Mouse (Mus musculus) urinary bladder, adult 2 months (tissue): ENCODE measurements around the gene Bhlhe23. TPM values are rescaled to one million over a fixed set of nuclear protein-coding genes. Genes with fewer than 3 reads are reported as not detected.

Experiments used
- DNase-seq: peaks from one replicate; pipeline ENCODE4 v3.0.0; 2022; ENCODE audit warnings: low spot score
- polyA plus RNA-seq: library from polyadenylated mRNA; depleted of rRNA; stranded (reverse); fragments of >200 nt; gene quantifications from 2 replicates; pipeline ENCODE4 v1.2.3, GENCODE M21; 2012; rRNA removed

Bhlhe23 gene
- not detected in 2 replicates for polyA plus RNA-seq

- no peak for DNase-seq
These were observed at the start of gene Bhlhe23 for GRCm38 (mm10) chr2:180776793-180777192. TSS of gene Bhlhe23 (minus strand) at chr2:180776900.

- DNase-seq = no peak
These were observed 48.6 kb upstream of the Bhlhe23 start for GRCm38 (mm10) chr2:180825147-180825941.

DNA sequence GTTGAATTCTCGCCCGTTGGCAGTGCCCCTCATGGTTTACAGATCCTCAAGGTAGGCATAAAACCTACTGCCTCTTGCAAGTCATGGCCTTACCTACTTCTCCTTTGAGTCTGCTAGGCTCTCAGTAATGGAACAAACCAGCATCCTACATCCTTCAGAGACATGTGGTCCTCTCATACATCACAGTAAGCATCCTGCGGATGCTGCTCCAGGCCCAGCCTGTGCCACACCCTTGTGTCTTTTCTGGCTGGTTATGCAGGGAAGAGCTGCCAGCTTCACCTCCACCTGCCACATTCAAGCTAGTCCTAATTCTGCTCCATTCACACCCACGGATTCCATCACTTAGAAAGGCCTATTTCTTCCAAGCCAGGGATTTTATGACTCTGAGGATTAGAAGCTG is 48.0 kb upstream of the Bhlhe23 start:
- DNase-seq = no peak

DNA sequence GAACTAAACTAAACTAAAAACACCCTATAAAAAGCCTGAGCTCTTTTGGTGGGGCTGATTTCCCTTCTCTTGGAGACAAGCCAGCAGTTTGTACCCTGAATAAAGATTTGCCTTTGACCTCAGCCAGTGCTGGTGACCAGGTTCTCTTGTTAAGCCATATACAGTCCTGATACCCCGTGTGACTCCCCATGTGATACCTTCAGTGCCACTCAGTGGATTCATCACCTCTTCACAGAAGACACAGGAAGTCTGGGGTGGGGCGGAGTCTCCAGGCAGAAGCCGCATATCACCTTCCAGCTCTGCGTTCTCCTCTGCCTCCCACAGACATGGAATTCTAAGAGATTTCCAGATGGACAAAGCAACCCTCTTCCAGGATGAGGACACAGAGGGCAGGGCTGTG is 47.4 kb upstream of the Bhlhe23 start:
- no peak for DNase-seq

- no peak for DNase-seq
These were observed 45.8 kb upstream of the Bhlhe23 start for GRCm38 (mm10) chr2:180822476-180822875.

GRCm38 (mm10) chr2:180819504-180819903 is 42.8 kb upstream of the Bhlhe23 start:
- no peak for DNase-seq

DNA sequence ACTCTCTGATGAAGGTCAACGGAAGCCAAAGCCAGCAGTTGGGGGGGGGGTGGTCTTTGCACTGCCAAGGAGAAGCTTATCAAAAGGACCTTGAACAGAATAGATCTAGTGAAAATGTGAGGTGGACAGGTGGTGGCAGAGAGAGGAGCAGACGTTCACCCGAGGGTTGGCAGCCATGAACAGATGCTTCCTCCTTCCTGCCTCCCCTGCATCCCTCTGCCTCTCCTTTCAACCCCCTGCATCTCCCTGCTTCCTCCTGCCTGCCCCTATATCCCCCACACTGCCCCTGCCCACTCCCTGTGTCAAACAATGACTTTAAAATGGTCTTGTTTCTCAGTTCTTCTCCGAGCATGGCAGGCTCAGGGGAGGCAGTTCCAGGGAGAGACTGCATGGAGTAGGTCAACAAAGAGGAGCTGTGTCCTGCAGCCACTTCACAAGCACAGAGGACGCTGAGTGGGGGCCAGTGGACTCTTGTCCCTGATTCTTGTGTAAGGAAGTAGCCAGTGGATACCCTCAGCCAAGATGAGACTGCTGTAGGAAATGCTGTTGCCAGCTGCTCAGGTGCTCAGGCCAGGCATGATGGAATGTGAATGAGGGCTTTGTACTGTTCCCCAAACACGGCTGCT is 39.9 kb upstream of the Bhlhe23 start:
- DNase-seq = no peak

DNA sequence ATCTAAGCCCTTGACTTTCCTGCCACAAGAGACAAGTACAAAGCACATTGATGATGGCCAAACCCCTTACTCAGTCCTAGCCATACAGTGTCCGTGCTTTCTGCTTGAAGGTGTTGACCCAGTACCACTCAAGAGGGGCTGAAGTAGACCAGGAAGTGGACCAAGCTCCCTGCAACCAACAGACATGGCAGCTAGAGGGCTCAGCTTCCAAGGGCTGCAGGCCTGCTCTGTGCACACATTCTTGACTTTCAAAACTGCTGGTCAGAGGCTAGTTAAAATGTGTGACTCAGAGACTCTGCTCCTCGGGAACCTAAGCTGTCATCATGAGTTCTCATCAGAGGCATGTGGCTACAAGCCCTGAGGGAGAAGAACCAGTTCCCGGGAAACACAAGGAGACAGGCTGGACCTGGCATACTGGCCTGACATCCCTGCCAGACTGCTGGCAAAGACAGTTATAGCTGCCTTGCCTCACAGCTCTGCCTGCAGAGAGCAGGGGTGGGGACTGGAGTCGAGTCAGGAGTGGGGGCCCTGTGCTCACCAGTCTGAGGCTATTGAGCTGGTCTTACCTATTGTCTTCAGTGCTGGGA is 37.4 kb upstream of the Bhlhe23 start:
- peak; percentile 62 for DNase-seq

DNA sequence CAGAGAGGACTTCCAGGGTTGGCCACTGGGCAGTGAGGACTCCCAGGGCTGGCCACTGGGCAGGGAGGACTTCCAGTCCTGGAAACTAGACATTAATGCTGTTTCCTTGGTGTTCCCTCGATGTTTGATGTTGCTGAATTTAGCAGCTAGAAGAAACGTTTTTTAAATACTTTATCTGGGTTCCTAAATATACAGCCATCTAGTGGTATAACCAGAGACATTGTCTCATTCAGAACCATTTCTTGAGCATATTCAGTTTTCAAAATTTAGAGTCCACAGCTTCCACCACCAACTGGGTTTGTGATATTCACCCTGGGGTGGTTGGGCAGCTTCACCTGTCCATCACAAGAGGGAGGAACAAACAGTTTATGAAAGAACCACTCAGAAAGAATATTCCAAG is 34.3 kb upstream of the Bhlhe23 start:
- no peak for DNase-seq

DNA sequence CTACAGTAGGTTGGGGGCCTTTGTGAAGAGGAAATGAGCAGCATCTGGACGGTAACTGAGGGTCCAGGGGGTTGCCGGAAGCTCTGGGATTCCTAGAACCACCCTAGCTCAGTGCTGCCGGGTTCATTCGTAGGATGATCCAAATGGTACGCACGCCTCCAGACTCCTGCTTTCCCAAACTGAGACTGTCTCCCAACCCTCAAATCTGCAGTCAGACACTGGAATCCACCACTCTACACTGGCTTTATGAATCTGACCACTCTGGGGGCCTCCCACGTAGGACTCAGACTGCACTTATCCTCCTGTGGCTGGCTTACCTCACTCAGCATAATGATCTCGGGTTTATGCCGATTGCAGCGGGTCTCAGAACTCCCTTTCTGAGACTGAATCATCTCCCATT is 32.8 kb upstream of the Bhlhe23 start:
- no peak for DNase-seq

DNA sequence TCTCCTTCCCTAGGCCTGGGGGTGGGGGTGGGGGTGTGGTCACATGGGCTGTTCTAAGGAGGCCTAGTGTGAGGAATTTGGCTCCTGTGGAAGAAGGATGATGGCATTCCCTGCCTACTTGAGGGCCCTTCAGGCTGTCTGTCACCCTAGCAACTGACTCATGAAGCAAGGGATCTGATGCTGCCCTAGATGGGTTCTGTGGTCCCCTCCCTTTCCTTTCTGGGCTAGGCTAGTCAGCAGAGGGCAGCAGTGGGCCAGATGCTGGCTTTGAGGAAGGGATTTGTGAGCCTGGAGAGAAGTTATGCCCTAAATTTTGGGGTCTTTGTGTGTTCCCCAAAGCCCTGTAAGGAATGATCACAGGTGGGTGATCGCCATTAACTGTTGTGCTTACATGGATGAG is 29.3 kb upstream of the Bhlhe23 start:
- DNase-seq = peak; percentile 29

- no peak for DNase-seq
These were observed 19.3 kb upstream of the Bhlhe23 start for GRCm38 (mm10) chr2:180796008-180796407.

- no peak for DNase-seq
These were observed 18.9 kb upstream of the Bhlhe23 start for GRCm38 (mm10) chr2:180795597-180795996.

GRCm38 (mm10) chr2:180794422-180794821 is 17.7 kb upstream of the Bhlhe23 start:
- no peak for DNase-seq

- DNase-seq = no peak
These were observed 15.0 kb upstream of the Bhlhe23 start for GRCm38 (mm10) chr2:180791674-180792073.

DNA sequence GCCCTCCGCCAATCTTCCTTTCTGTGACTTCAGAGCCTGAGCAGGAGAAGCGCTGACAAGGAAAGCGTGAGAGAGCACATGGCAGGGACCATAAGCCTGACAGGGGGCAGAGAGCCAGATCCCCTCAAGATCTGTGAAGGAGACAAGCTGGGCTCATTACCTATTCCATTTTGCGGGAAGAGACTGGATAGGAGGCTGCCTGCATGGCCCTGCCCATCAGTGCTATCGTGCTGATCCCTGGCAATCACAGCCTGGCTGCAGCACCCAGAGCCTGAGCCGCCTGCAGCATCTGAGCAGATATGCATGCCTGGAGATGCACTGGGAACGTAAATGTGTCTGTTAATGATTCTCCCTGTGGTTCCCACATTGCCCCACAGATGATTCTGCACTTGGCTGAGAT is 12.1 kb upstream of the Bhlhe23 start:
- no peak for DNase-seq

- no peak for DNase-seq
These were observed 11.7 kb upstream of the Bhlhe23 start for GRCm38 (mm10) chr2:180788386-180788785.

DNA sequence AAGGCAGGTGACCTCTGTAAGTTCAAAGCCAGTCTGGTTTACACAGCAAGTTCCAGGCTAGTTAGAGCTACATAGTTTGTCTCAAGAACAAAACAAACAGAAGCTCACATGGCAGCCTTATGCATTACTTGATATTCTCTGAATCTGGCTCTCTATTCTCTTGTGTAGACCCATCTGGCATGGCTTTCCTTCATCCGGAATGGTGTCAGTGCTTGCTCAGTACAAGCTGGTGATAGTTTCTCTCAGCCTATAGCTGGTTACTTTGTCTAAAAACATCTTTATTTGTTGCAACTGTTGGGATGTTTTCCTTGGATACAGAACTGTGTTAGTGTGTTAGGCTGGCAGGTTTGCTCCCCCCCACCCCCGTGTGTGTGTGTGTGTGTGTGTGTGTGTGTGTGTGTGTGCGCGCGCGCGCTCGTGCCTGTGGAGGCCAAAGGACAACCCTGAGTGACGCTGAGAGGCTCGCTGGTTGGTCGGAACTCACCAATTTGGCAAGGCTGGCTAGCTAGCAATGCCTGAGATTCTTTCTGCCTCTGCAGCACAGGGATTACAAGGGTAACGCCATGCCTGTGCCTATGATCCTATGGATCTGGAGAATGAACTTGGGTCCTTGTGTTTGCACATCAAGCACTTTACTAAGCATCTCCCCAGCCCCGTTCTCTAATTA is 11.0 kb upstream of the Bhlhe23 start:
- DNase-seq = no peak

DNA sequence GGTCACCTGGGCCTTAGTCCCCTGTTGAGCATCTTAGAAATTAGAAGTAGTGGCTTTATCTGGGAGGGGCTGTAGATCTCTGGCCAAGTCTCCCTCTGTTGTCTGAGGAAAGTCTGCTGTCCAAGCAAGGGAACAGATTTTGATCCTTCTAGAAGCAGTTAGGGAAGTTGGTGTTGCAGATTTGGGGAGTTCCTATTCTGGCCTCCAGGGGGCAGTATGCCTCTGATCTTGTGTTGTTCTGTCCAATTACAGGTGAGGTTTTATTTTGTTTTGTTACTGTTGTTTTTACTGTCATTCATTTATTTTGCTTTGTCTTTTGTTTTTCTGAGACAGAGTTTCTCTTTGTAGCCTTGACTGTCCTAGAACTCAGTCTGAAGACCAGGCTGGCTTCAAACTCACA is 10.0 kb upstream of the Bhlhe23 start:
- no peak for DNase-seq

GRCm38 (mm10) chr2:180780282-180780681 is 3.6 kb upstream of the Bhlhe23 start:
- DNase-seq = no peak

GRCm38 (mm10) chr2:180779226-180780104 is 2.8 kb upstream of the Bhlhe23 start:
- peak; percentile 28 for DNase-seq

GRCm38 (mm10) chr2:180775641-180776040 is 1.1 kb downstream of the Bhlhe23 start:
- DNase-seq = no peak
